Mouse (Mus musculus): ENCODE measurements around the gene Plod1. TPM values are rescaled to one million over a fixed set of nuclear protein-coding genes. Genes with fewer than 3 reads are reported as not detected.

Plod1 gene
- polyA plus RNA-seq, 1 experiment: 101 TPM

DNA sequence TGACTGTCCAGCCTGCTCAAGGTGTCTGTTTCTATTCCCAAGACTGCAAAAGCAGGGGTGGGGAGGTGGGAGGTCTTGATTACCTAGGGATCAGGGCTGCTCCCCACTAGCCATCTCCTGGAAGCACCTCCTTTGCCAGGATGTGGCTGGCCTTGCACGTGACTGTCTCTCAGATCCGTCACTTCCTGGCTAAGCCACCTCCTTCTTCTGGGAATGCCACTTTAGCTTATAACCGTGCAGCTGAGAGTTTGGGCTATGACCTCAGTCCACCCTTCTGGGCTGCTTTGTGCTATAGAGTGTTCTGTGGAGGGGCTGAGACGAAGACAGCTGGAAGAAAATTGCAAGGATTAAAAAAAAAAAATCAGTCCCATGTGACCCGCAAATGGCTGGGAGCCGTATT is 26.2 kb upstream of the Plod1 start:
- Histone ChIP-seq H3K27ac (ENCODE audit: insufficient read depth, low read depth, low read length) (no peak overlapping the region), H3K4me3 (ENCODE audit: insufficient read depth, low read length) (no peak overlapping the region), H3K4me1 (ENCODE audit: control insufficient read depth, insufficient read depth, low read length) (no peaks in the 10 kb centered on the region)
- TF ChIP-seq CTCF (IDR thresholded peaks at IDR 0.05; ENCODE audit: low read depth, low read length) (no peak), POLR2A (IDR thresholded peaks at IDR 0.05; ENCODE audit: borderline replicate concordance, low read depth, low read length) (no peak)

DNA sequence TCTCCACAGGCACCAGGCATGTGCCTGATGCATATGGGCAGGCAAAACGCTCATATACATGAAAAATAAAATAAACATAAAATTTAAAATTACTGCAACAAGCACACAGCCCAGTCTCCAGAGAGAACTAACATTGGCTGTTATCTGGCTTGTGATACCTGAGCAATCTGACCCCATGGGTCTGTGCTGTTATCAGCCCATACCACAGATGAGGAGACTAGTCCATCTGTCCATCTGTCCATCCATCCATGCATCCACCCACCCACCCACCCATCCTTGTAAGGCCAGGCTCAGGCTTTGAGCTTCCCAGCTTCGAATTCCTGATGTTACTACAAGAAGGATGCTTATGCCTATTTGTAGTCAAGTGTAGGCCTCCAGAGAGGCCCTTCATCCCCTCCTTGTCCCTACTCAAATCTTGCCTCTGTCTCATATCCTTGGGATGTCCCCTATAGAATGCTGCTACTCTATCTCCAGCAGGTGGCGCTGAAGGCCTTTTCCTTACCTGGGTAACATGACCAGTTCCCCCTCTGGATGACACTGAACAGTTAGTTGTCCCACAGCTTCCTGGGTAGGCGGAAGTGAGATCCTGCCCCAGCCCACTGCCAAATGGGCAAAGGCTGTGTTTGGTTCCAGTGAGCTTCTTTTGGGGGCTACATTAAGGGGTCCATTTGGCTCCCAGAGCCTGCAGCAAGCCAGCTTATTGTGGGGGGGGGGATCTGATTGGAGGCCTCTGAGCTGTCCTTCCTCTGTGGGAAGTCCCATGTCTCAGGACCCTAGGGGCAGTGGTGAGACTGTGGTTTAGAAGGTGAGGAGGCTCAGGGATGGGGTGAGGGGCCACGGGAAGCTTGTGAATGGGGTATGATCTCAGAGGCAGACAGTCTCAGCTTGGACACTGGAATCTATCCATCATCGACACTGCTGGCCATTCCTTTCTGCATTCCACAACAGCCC is 23.6 kb upstream of the Plod1 start:
- Histone ChIP-seq H3K27ac (ENCODE audit: insufficient read depth, low read depth, low read length) (no peak overlapping the region), H3K4me1 (ENCODE audit: control insufficient read depth, insufficient read depth, low read length) (no peaks in the 10 kb centered on the region), H3K4me3 (ENCODE audit: insufficient read depth, low read length) (no peak overlapping the region)
- TF ChIP-seq POLR2A (IDR thresholded peaks at IDR 0.05; ENCODE audit: borderline replicate concordance, low read depth, low read length) (no peak), CTCF (IDR thresholded peaks at IDR 0.05; ENCODE audit: low read depth, low read length) (peak; percentile 52; the same call in 1 of the 2 replicates)

GRCm38 (mm10) chr4:147957141-147957540 is 20.6 kb upstream of the Plod1 start:
- no peak for TF ChIP-seq POLR2A (IDR thresholded peaks at IDR 0.05; ENCODE audit: borderline replicate concordance, low read depth, low read length)
- TF ChIP-seq CTCF (IDR thresholded peaks at IDR 0.05; ENCODE audit: low read depth, low read length): no peak
- no peak overlapping the region for H3K27ac ChIP-seq (ENCODE audit: insufficient read depth, low read depth, low read length)
- H3K4me1 ChIP-seq (ENCODE audit: control insufficient read depth, insufficient read depth, low read length): no peaks in the 10 kb centered on the region
- no peak overlapping the region for H3K4me3 ChIP-seq (ENCODE audit: insufficient read depth, low read length)

DNA sequence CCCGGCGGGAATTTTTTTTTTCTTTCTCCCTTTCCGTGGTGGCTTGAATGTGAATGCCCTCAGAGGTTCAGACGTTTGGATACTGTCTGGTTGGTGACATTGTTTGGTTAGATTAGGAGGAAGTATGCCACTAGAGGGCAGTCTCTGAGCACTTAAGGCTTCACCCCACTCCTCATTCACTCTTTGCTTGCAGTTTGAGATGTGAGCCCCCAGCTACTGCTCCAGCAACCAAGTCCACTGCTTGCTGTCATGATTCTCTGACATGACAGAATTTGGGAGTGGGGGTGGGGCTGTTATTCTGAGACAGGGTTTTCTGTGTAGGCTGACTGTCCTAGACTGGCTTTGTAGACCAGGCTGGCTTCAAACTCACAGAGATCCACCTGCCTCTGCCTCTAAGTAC is 17.0 kb upstream of the Plod1 start:
- H3K4me3 ChIP-seq (ENCODE audit: insufficient read depth, low read length): no peak overlapping the region
- peak; percentile 39 for TF ChIP-seq CTCF (IDR thresholded peaks at IDR 0.05; ENCODE audit: low read depth, low read length)
- no peak for TF ChIP-seq POLR2A (IDR thresholded peaks at IDR 0.05; ENCODE audit: borderline replicate concordance, low read depth, low read length)
- no peaks in the 10 kb centered on the region for H3K4me1 ChIP-seq (ENCODE audit: control insufficient read depth, insufficient read depth, low read length)
- H3K27ac ChIP-seq (ENCODE audit: insufficient read depth, low read depth, low read length): no peak overlapping the region

- TF ChIP-seq POLR2A (IDR thresholded peaks at IDR 0.05; ENCODE audit: borderline replicate concordance, low read depth, low read length): no peak
- TF ChIP-seq CTCF (IDR thresholded peaks at IDR 0.05; ENCODE audit: low read depth, low read length): no peak
- Histone ChIP-seq H3K27ac (ENCODE audit: insufficient read depth, low read depth, low read length) (no peak overlapping the region), H3K4me3 (ENCODE audit: insufficient read depth, low read length) (no peak overlapping the region), H3K4me1 (ENCODE audit: control insufficient read depth, insufficient read depth, low read length) (peaks cover 13% of the 10 kb centered on the region)
Observed at GRCm38 (mm10) chr4:147947511-147947910, 10.9 kb upstream of the Plod1 start.

- Histone ChIP-seq H3K4me1 (ENCODE audit: control insufficient read depth, insufficient read depth, low read length) (peaks cover 34% of the 10 kb centered on the region), H3K27ac (ENCODE audit: insufficient read depth, low read depth, low read length) (no peak overlapping the region), H3K4me3 (ENCODE audit: insufficient read depth, low read length) (peak overlapping the region; percentile 95)
- TF ChIP-seq POLR2A (IDR thresholded peaks at IDR 0.05; ENCODE audit: borderline replicate concordance, low read depth, low read length) (no peak), CTCF (IDR thresholded peaks at IDR 0.05; ENCODE audit: low read depth, low read length) (no peak)
Observed at GRCm38 (mm10) chr4:147943005-147943404, 6.4 kb upstream of the Plod1 start.

DNA sequence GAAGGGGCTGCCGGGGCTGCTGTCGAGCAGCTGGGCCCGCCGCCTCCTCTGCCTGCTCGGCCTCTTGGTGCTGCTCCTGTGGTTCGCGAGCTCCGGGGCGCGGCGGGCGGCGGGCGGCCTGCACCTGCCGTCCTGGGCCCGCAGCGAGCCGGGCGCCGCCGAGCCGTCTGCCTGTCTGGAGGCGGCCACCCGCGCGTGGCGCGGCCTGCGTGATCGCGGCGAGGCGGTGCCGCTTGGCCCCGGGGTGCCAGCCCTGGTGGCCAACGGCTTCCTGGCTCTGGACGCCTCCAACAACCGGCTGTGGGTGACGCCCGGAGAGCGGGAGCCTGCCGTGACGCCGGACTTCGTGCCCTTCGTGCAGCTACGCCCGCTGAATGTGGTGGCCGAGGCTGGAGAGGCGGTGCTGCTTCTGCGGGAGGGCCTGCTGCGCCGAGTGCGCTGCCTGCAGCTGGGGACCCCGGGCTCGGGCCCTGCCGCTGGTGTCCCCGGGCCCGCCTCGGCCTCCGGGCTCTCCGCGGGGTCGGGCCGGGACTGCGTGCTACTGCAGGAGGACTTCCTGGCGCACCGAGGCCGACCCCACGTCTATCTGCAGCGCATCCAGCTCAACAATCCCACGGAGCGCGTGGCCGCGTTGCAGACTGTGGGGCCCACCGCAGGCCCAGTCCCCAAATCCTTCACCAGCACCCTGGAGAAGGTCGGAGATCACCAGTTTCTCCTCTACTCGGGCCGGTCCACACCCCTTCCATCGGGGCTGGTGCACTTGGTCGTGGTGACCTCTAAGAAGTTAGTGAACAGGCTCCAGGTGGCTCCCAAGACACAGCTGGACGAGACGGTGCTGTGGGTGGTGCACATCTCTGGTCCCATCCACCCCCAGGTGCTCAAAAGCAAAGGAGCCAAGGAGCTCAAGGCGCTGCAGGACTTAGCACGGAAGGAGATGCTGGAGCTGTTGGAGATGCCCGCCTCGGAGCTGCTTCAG is 4.8 kb upstream of the Plod1 start:
- peaks cover 44% of the 10 kb centered on the region for H3K4me1 ChIP-seq (ENCODE audit: control insufficient read depth, insufficient read depth, low read length)
- TF ChIP-seq CTCF (IDR thresholded peaks at IDR 0.05; ENCODE audit: low read depth, low read length): no peak
- TF ChIP-seq POLR2A (IDR thresholded peaks at IDR 0.05; ENCODE audit: borderline replicate concordance, low read depth, low read length): no peak
- H3K4me3 ChIP-seq (ENCODE audit: insufficient read depth, low read length): peak overlapping the region; percentile 95
- H3K27ac ChIP-seq (ENCODE audit: insufficient read depth, low read depth, low read length): peak overlapping the region; percentile 44

DNA sequence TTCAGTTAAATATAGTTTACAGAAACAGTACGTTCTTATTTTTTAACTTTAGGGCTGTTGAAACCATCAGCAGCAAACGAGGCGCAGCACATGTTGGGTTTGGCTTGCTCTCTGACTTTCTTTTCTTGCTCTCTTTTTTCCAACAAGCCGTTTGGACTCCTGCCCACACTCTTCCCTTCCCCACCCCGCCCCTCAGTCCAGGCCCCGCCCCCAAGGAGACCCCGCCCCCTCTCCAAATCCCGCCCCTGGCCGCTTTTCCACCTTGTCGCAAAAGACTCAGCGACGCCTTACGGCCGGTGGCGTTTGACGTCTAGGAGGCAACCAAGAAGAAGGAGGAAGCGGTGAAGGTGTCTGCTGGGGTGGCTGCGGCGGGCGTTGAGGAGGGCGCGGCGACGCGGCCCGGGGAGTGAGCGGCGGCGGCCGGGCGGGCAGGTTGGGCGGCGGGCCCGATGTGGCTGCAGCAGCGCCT is 4.0 kb upstream of the Plod1 start, which contains the start of gene 2510039O18Rik:
2510039O18Rik (plus strand) TSS at position 320 of the 469 bp plus-strand sequence.
- TF ChIP-seq POLR2A (IDR thresholded peaks at IDR 0.05; ENCODE audit: borderline replicate concordance, low read depth, low read length): peak; percentile 19; the same call in 1 of the 2 replicates
- TF ChIP-seq CTCF (IDR thresholded peaks at IDR 0.05; ENCODE audit: low read depth, low read length): no peak
- peak within 1 kb of the TSS; percentile 98 for H3K27ac ChIP-seq (ENCODE audit: insufficient read depth, low read depth, low read length)
- peaks cover 46% of the 10 kb centered on the region for H3K4me1 ChIP-seq (ENCODE audit: control insufficient read depth, insufficient read depth, low read length)
- H3K4me3 ChIP-seq (ENCODE audit: insufficient read depth, low read length): peak within 1 kb of the TSS; percentile 95

DNA sequence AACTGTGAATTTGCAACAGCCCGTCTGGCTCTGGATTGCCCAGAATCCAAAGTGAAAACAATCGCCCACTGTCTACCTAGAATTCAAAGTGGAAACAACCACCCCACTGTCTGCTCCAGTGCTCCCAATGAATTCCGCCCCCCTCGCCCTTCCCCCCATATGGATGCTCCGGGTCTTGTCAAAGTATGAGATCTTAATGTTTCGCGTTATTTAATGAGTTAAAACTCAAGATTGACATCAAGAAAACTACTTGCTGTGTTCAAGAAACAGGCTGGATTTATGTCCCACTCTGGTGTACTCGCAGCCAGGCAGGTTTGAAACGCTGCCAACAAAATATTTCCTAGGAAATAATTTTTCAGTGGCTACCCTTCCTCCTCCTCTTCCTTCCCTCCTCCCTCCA is 3.5 kb upstream of the Plod1 start:
- TF ChIP-seq CTCF (IDR thresholded peaks at IDR 0.05; ENCODE audit: low read depth, low read length): no peak
- TF ChIP-seq POLR2A (IDR thresholded peaks at IDR 0.05; ENCODE audit: borderline replicate concordance, low read depth, low read length): no peak
- Histone ChIP-seq H3K27ac (ENCODE audit: insufficient read depth, low read depth, low read length) (peak overlapping the region; percentile 98), H3K4me1 (ENCODE audit: control insufficient read depth, insufficient read depth, low read length) (peaks cover 48% of the 10 kb centered on the region), H3K4me3 (ENCODE audit: insufficient read depth, low read length) (no peak overlapping the region)

All from bone marrow macrophage, adult 2 months (primary cell).